Mouse (Mus musculus) embryonic stem cell, embryonic (primary cell): Measurements from ENCODE around the gene Rilp.

Experiments
- CTCF ChIA-PET, 4 experiments: fragments of 300-600 bp in 2 of 4; fragments of 350-600 bp in 2 of 4; sonication (Branson Sonifier 250); formaldehyde crosslinking; loops; one replicate each; lab custom pipeline; 2022; ENCODE audit warnings: inconsistent platforms in 2 of 4; lab: Charles Lee
- POLR2A ChIA-PET, 4 experiments: fragments of 300-600 bp in 2 of 4; fragments of 350-600 bp in 2 of 4; sonication (Branson Sonifier 250); formaldehyde crosslinking; loops; one replicate each; lab custom pipeline; 2022; ENCODE audit warnings: antibody characterized with exemption in 4 of 4, inconsistent platforms in 1 of 4; lab: Charles Lee

Gene Rilp

GRCm38 (mm10) chr11:75469261-75469660, 40.6 kb upstream of the Rilp start:
- ChIA-PET CTCF (interaction anchor here in 3 of 4 experiments (0.6 to 2.2 kb wide), 6 partner anchors 14 to 173 kb away, joined by 4 to 7 read pairs (median 5); partner anchors contain the start of gene Prpf8 (in 1 of the 3)), POLR2A (interaction anchor here in 3 of 4 experiments (0.5 to 4.5 kb wide), 12 partner anchors 8 to 643 kb away, joined by 3 to 23 read pairs (median 5); partner anchors contain the start of genes Prpf8 (in 2 of the 3), Rilp (in 2 of the 3) and Tlcd2 (in 2 of the 3))

GRCm38 (mm10) chr11:75470675-75471074, 39.2 kb upstream of the Rilp start:
- POLR2A ChIA-PET: interaction anchor here in 3 of 4 experiments (0.6 to 5.8 kb wide), 4 partner anchors 9 to 18 kb away, joined by 3 to 40 read pairs (median 17); partner anchors contain the start of genes Tlcd2 (in 2 of the 3) and Prpf8 (in 1 of the 3)
- CTCF ChIA-PET: no interaction called here

- POLR2A ChIA-PET: interaction anchor here in 3 of 4 experiments (0.7 to 5.8 kb wide), 9 partner anchors 8 to 115 kb away, joined by 3 to 40 read pairs (median 5); partner anchors contain the start of genes Prpf8 (in 2 of the 3), Tlcd2 (in 2 of the 3) and Pitpna (in 1 of the 3)
- CTCF ChIA-PET: interaction anchor here in 1 of 4 experiments (0.5 to 1.6 kb wide), 3 partner anchors 38 to 193 kb away, joined by 3 read pairs; no protein-coding TSS in a partner anchor
Observed at GRCm38 (mm10) chr11:75472469-75473081, 37.3 kb upstream of the Rilp start.

- ChIA-PET POLR2A (interaction anchor here in 3 of 4 experiments (0.7 to 5.8 kb wide), 6 partner anchors 10 to 13 kb away, joined by 3 to 40 read pairs (median 6); partner anchors contain the start of genes Prpf8 (in 2 of the 3) and Tlcd2 (in 2 of the 3)), CTCF (no interaction called here)
Observed at GRCm38 (mm10) chr11:75473376-75473775, 36.5 kb upstream of the Rilp start.

- ChIA-PET POLR2A (interaction anchor here (0.5 to 7.0 kb wide), 71 partner anchors 8 to 656 kb away, joined by 3 to 117 read pairs (median 5); partner anchors contain the start of genes Rilp (in 4 of the 4), Tlcd2 (in 4 of the 4), Scarf1 (in 3 of the 4) and Crk (in 2 of the 4)), CTCF (interaction anchor here in 3 of 4 experiments (0.7 to 3.6 kb wide), 9 partner anchors 17 to 316 kb away, joined by 3 to 30 read pairs (median 4); partner anchors contain the start of genes Rilp (in 3 of the 3), Tlcd2 (in 1 of the 3) and Wdr81 (in 1 of the 3))
Observed at GRCm38 (mm10) chr11:75486192-75486591, 23.7 kb upstream of the Rilp start.

GRCm38 (mm10) chr11:75486601-75487285, 23.2 kb upstream of the Rilp start, which contains the start of gene Prpf8:
Gene Prpf8 (plus strand): TSS chr11:75486816.
- ChIA-PET CTCF (interaction anchor here in 3 of 4 experiments (0.6 to 3.6 kb wide), 10 partner anchors 18 to 577 kb away, joined by 3 to 30 read pairs (median 4); partner anchors contain the start of genes Rilp (in 3 of the 3), Tlcd2 (in 1 of the 3) and Wdr81 (in 1 of the 3)), POLR2A (interaction anchor here (0.5 to 7.0 kb wide), 76 partner anchors 9 to 656 kb away, joined by 3 to 117 read pairs (median 5); partner anchors contain the start of genes Rilp (in 4 of the 4), Tlcd2 (in 4 of the 4), Scarf1 (in 3 of the 4) and Crk (in 2 of the 4))

GRCm38 (mm10) chr11:75487496-75487895, 22.4 kb upstream of the Rilp start:
- ChIA-PET POLR2A (interaction anchor here (0.6 to 7.0 kb wide), 44 partner anchors 8 to 657 kb away, joined by 3 to 117 read pairs (median 6); partner anchors contain the start of genes Tlcd2 (in 4 of the 4), Rilp (in 3 of the 4), Wdr81 (in 2 of the 4) and Crk (in 1 of the 4)), CTCF (interaction anchor here in 2 of 4 experiments (2.0 to 3.6 kb wide), 2 partner anchors 23 kb away, joined by 21 to 30 read pairs; partner anchors contain the start of gene Rilp (in 2 of the 2))

GRCm38 (mm10) chr11:75494296-75495049, 15.4 kb upstream of the Rilp start:
- ChIA-PET CTCF (interaction anchor here in 1 of 4 experiments (2.0 kb wide), 1 partner anchor 16 kb away, joined by 9 read pairs; the partner anchor contains the start of gene Rilp), POLR2A (interaction anchor here in 3 of 4 experiments (0.9 to 4.9 kb wide), 8 partner anchors 7 to 49 kb away, joined by 3 to 32 read pairs (median 14); partner anchors contain the start of genes Prpf8 (in 3 of the 3), Rilp (in 2 of the 3) and Tlcd2 (in 1 of the 3))

- POLR2A ChIA-PET: interaction anchor here (0.6 to 4.9 kb wide), 13 partner anchors 11 to 1836 kb away, joined by 3 to 38 read pairs (median 6); partner anchors contain the start of genes Rilp (in 4 of the 4), Tlcd2 (in 3 of the 4) and Prpf8 (in 2 of the 4)
- CTCF ChIA-PET: interaction anchor here in 2 of 4 experiments (0.7 to 3.3 kb wide), 3 partner anchors 12 to 60 kb away, joined by 3 to 16 read pairs (median 11); partner anchors contain the start of gene Rilp (in 2 of the 2)
Observed at GRCm38 (mm10) chr11:75498126-75498525, 11.8 kb upstream of the Rilp start.

GRCm38 (mm10) chr11:75508162-75508561, 1.7 kb upstream of the Rilp start:
- ChIA-PET POLR2A (interaction anchor here in 2 of 4 experiments (1.0 to 5.1 kb wide), 5 partner anchors 9 to 47 kb away, joined by 3 to 90 read pairs (median 31); partner anchors contain the start of gene Tlcd2 (in 2 of the 2)), CTCF (no interaction called here)

GRCm38 (mm10) chr11:75508904-75509303, 990 bp upstream of the Rilp start:
- POLR2A ChIA-PET: interaction anchor here in 3 of 4 experiments (0.6 to 7.5 kb wide), 17 partner anchors 10 to 1230 kb away, joined by 3 to 90 read pairs (median 29); partner anchors contain the start of genes Tlcd2 (in 3 of the 3), Prpf8 (in 2 of the 3) and Slc43a2 (in 2 of the 3)
- CTCF ChIA-PET: interaction anchor here in 2 of 4 experiments (2.8 to 2.9 kb wide), 2 partner anchors 22 to 107 kb away, joined by 15 to 30 read pairs; partner anchors contain the start of gene Prpf8 (in 1 of the 2)

- POLR2A ChIA-PET: interaction anchor here (0.5 to 7.5 kb wide), 94 partner anchors 9 to 740 kb away, joined by 3 to 90 read pairs (median 6); partner anchors contain the start of genes Prpf8 (in 4 of the 4), Tlcd2 (in 4 of the 4), Pitpna (in 3 of the 4) and Slc43a2 (in 3 of the 4)
- CTCF ChIA-PET: interaction anchor here (0.5 to 2.9 kb wide), 101 partner anchors 9 to 855 kb away, joined by 3 to 37 read pairs (median 5); partner anchors contain the start of genes Prpf8 (in 3 of the 4), Slc43a2 (in 3 of the 4), Tlcd2 (in 3 of the 4) and Hic1 (in 2 of the 4)
Observed at GRCm38 (mm10) chr11:75510627-75510993, 716 bp downstream of the Rilp start.

- POLR2A ChIA-PET: interaction anchor here (0.8 to 7.5 kb wide), 61 partner anchors 9 to 741 kb away, joined by 3 to 90 read pairs (median 7); partner anchors contain the start of genes Prpf8 (in 4 of the 4), Tlcd2 (in 4 of the 4), Pitpna (in 3 of the 4) and Slc43a2 (in 3 of the 4)
Observed at GRCm38 (mm10) chr11:75511213-75511612, 1.3 kb downstream of the Rilp start.

GRCm38 (mm10) chr11:75512301-75513018, 2.6 kb downstream of the Rilp start:
- POLR2A ChIA-PET: interaction anchor here in 3 of 4 experiments (0.9 to 7.5 kb wide), 12 partner anchors 13 to 742 kb away, joined by 3 to 90 read pairs (median 6); partner anchors contain the start of genes Prpf8 (in 3 of the 3), Slc43a2 (in 2 of the 3), Tlcd2 (in 2 of the 3) and Mettl16 (in 1 of the 3)
- CTCF ChIA-PET: interaction anchor here in 3 of 4 experiments (0.5 to 2.8 kb wide), 6 partner anchors 14 to 292 kb away, joined by 3 to 25 read pairs (median 4); no protein-coding TSS in a partner anchor

More at GRCm38 (mm10) chr11:75511213-75511612, 1.3 kb downstream of the Rilp start:
- CTCF ChIA-PET: interaction anchor here (0.5 to 2.9 kb wide), 79 partner anchors 8 to 634 kb away, joined by 3 to 37 read pairs (median 6); partner anchors contain the start of genes Prpf8 (in 3 of the 4), Slc43a2 (in 3 of the 4), Tlcd2 (in 3 of the 4) and Hic1 (in 2 of the 4)
